In genomic region chr15:25811834-25812250, GRCm38 (mm10) we compare ENCODE assay signal across 8 mouse cellular contexts. TPM values are rescaled to one million over a fixed set of nuclear protein-coding genes. Genes with fewer than 3 reads are reported as not detected.
DNase-seq lines count a peak whose midpoint lies in the region; ATAC-seq and TF ChIP-seq lines count a peak whose summit lies in the region.

No protein-coding gene starts in this region.

- H3K27me3 ChIP-seq in E14TG2a.4 (ENCODE audit: insufficient read depth, low read length) (no peaks in the 10 kb centered on the region), myocyte (ENCODE audit: control insufficient read depth, insufficient read depth, insufficient read length) (no peaks in the 10 kb centered on the region)
- H3K27me3 ChIP-seq in heart, embryonic 15.5 days, result no peaks in the 10 kb centered on the region
- no peaks in the 10 kb centered on the region for H3K27me3 ChIP-seq in forebrain, embryonic 10.5 days (ENCODE audit: poor library complexity, severe bottlenecking)
- H3K27me3 ChIP-seq in intestine, embryonic 16.5 days (replicated peaks; ENCODE audit: control insufficient read depth, insufficient read depth, low read length), result no peaks in the 10 kb centered on the region

- H3K9ac ChIP-seq in heart, embryonic 15.5 days, result no peak overlapping the region
- H3K9ac ChIP-seq in intestine, embryonic 16.5 days (ENCODE audit: low read depth, low read length), result no peak overlapping the region

- WGBS in heart, embryonic 15.5 days, result 59% methylated on average over 11 of the region's 11 CpGs
- WGBS in forebrain, embryonic 10.5 days, result 91% methylated on average over 11 of the region's 11 CpGs
- WGBS in intestine, embryonic 16.5 days, result 86% methylated on average over 11 of the region's 11 CpGs

- ATAC-seq in heart, embryonic 15.5 days (replicated peaks; ENCODE audit: insufficient number of reproducible peaks, insufficient read depth, low FRiP score, low read depth), result no peak
- ATAC-seq in intestine, embryonic 16.5 days, result no peak

- H3K9me3 ChIP-seq in E14TG2a.4 (ENCODE audit: low read length), result peaks cover 14% of the 10 kb centered on the region; the same call in 1 of the 2 replicates
- H3K9me3 ChIP-seq in heart, embryonic 15.5 days (replicated peaks), result no peaks in the 10 kb centered on the region
- H3K9me3 ChIP-seq in forebrain, embryonic 10.5 days, result peaks cover 14% of the 10 kb centered on the region; the same call in 1 of the 2 replicates
- no peaks in the 10 kb centered on the region for H3K9me3 ChIP-seq in intestine, embryonic 16.5 days (ENCODE audit: control insufficient read depth, low read length)

- peak; percentile 35 for TF ChIP-seq POLR2A in myocyte (IDR thresholded peaks at IDR 0.05; ENCODE audit: insufficient read length, low read depth)

- no peaks in the 10 kb centered on the region for H3K79me2 ChIP-seq in myocyte (ENCODE audit: control insufficient read depth, insufficient read depth)

- no peak overlapping the region for H3K27ac ChIP-seq in heart, embryonic 15.5 days
- H3K27ac ChIP-seq in forebrain, embryonic 10.5 days, result no peak overlapping the region
- H3K27ac ChIP-seq in intestine, embryonic 16.5 days (ENCODE audit: low read length), result no peak overlapping the region

- TF ChIP-seq CTCF in E14TG2a.4 (conservative IDR thresholded peaks at IDR 0.05; ENCODE audit: low read length), result no peak

- H3K36me3 ChIP-seq in E14TG2a.4 (ENCODE audit: insufficient read depth, low read length) (peaks cover 84% of the 10 kb centered on the region), myocyte (ENCODE audit: control insufficient read depth, insufficient read depth) (peaks cover 92% of the 10 kb centered on the region)
- H3K36me3 ChIP-seq in heart, embryonic 15.5 days, result peaks cover 26% of the 10 kb centered on the region
- H3K36me3 ChIP-seq in forebrain, embryonic 10.5 days (replicated peaks), result peaks cover 97% of the 10 kb centered on the region
- H3K36me3 ChIP-seq in intestine, embryonic 16.5 days (ENCODE audit: control insufficient read depth, insufficient read depth, low read length), result peaks cover 7% of the 10 kb centered on the region; the same call in 1 of the 2 replicates

- peak; percentile 51 for DNase-seq in layer of hippocampus, adult 11-12 months (ENCODE audit: low spot score)
- no peak for DNase-seq in layer of hippocampus, postnatal 25 days (ENCODE audit: extremely low spot score in 1 of 2, low spot score in 1 of 2)
- DNase-seq in forebrain, embryonic 10.5 days (ENCODE audit: extremely low spot score, low spot score), result no peak
- DNase-seq in layer of hippocampus, postnatal 14 days (ENCODE audit: low spot score in 2 of 2), result no peak

- peaks cover 59% of the 10 kb centered on the region for H3K4me1 ChIP-seq in E14TG2a.4 (replicated peaks; ENCODE audit: low read depth, low read length)
- H3K4me1 ChIP-seq in heart, embryonic 15.5 days (replicated peaks), result peaks cover 9% of the 10 kb centered on the region
- H3K4me1 ChIP-seq in forebrain, embryonic 10.5 days, result no peaks in the 10 kb centered on the region
- no peaks in the 10 kb centered on the region for H3K4me1 ChIP-seq in intestine, embryonic 16.5 days (ENCODE audit: control insufficient read depth, insufficient read depth, low read length)

- H3K4me2 ChIP-seq in heart, embryonic 15.5 days, result peak overlapping the region; percentile 34
- no peak overlapping the region for H3K4me2 ChIP-seq in myocyte (ENCODE audit: low read depth)
- no peak overlapping the region for H3K4me2 ChIP-seq in intestine, embryonic 16.5 days (ENCODE audit: low read depth, low read length)

- H3K4me3 ChIP-seq in E14TG2a.4 (replicated peaks; ENCODE audit: low read length) (0 out of 2 replicates have a peak overlapping the region, but pooled peaks have one; percentile 23), myocyte (no peak overlapping the region)
- H3K4me3 ChIP-seq in heart, embryonic 15.5 days, result no peak overlapping the region
- H3K4me3 ChIP-seq in forebrain, embryonic 10.5 days, result no peak overlapping the region
- H3K4me3 ChIP-seq in intestine, embryonic 16.5 days (ENCODE audit: low read length), result no peak overlapping the region

- H3ac ChIP-seq in myocyte (ENCODE audit: control insufficient read depth, insufficient read length), result no peak overlapping the region

TF ChIP-seq in myocyte, 11 proteins besides CTCF, POLR2A, EP300 and RAD21:
- no peak for TF ChIP-seq TCF3 (IDR thresholded peaks at IDR 0.05; ENCODE audit: insufficient read length, low read depth)
- no peak for TF ChIP-seq E2F4 (IDR thresholded peaks at IDR 0.05; ENCODE audit: insufficient read depth)
- TF ChIP-seq SRF (IDR thresholded peaks at IDR 0.05; ENCODE audit: control insufficient read depth, insufficient read length, low read depth), result no peak
- TF ChIP-seq REST (IDR thresholded peaks at IDR 0.05; ENCODE audit: insufficient read depth, insufficient read length), result no peak
- TF ChIP-seq MAX (IDR thresholded peaks at IDR 0.05; ENCODE audit: low read depth), result no peak
- TF ChIP-seq MYOD1 (IDR thresholded peaks at IDR 0.05; ENCODE audit: control insufficient read depth in 1 of 3, insufficient read length in 2 of 3, low read depth in 2 of 3), result no peak
- no peak for TF ChIP-seq CEBPB (IDR thresholded peaks at IDR 0.05; ENCODE audit: insufficient read depth, poor library complexity, severe bottlenecking)
- no peak for TF ChIP-seq POLR2AphosphoS2 (IDR thresholded peaks at IDR 0.05; ENCODE audit: insufficient read length, low read depth)
- no peak for TF ChIP-seq USF1 (IDR thresholded peaks at IDR 0.05; ENCODE audit: low read depth)
- no peak for TF ChIP-seq TCF12 (IDR thresholded peaks at IDR 0.05; ENCODE audit: insufficient read depth, poor library complexity, severe bottlenecking)
- TF ChIP-seq MYOG (IDR thresholded peaks at IDR 0.05; ENCODE audit: control insufficient read depth in 1 of 3, insufficient read depth in 1 of 3, insufficient read length in 2 of 3, low read depth in 2 of 3), result no peak

RNA-seq across cellular contexts. Expression of gene Retreg1, which starts 31.1 kb away (rescaled TPM):
- 10 to 100 TPM; 29.4 to 32.4 TPM for total RNA-seq in layer of hippocampus, postnatal 25 days (2021)
- polyA plus RNA-seq in heart, embryonic 15.5 days (2015; fragmentation: Nextera tagmentation; extraction: Ambion mirVana), result 60.3 and 84.6 TPM in 2 replicates
- 32.8 TPM for polyA plus RNA-seq in myocyte (2012; fragmentation: generic; extraction: Trizol)
- polyA plus RNA-seq in forebrain, embryonic 10.5 days (2016; fragmentation: Nextera tagmentation; extraction: Ambion mirVana), result 1.6 and 1.8 TPM in 2 replicates
- 13.4 and 16.0 TPM in 2 replicates for polyA plus RNA-seq in intestine, embryonic 16.5 days (2015; fragmentation: Nextera tagmentation; extraction: Ambion mirVana)
- 10 to 100 TPM; 31.4 to 34.8 TPM for total RNA-seq in layer of hippocampus, postnatal 14 days (2021)
